Mouse (Mus musculus) brain, embryonic 18.5 days (tissue): Measurements from ENCODE around the gene Fto.

Experiments
- DNase-seq: peaks from one replicate; pipeline ENCODE4 v3.0.0-alpha.2; 2012; ENCODE audit warnings: low read depth, low spot score

Gene Fto

DNA sequence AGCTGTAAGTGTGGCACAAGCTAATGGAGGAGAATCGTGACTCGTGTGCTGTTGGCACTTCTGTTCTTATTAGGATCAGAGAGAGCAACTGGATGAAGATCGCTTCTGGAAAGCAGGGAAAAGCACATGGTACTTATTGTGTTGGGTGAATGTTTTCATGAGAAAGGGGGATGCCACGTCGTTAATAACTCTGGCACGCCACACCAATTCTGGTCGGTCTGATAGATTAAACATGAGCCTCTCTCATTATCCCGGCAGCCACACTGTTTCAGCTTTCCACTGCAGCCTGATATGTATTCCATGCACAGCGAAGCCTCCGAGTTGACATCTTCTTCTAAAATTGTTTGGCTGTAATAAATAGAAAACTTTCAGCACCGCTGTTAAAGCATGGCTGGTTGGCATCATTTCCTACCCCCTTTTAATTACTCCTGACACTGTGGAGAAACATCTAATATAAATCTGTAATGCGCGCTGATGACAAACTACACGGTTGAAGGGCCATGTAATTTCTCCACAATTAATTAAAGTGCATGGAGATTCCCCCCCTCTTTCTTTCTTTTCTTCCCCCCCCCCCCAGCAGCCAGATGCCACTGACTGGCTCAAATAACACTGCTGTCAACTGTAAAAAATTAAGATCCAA, 298.5 kb downstream of the Fto start:
- no peak for DNase-seq

DNA sequence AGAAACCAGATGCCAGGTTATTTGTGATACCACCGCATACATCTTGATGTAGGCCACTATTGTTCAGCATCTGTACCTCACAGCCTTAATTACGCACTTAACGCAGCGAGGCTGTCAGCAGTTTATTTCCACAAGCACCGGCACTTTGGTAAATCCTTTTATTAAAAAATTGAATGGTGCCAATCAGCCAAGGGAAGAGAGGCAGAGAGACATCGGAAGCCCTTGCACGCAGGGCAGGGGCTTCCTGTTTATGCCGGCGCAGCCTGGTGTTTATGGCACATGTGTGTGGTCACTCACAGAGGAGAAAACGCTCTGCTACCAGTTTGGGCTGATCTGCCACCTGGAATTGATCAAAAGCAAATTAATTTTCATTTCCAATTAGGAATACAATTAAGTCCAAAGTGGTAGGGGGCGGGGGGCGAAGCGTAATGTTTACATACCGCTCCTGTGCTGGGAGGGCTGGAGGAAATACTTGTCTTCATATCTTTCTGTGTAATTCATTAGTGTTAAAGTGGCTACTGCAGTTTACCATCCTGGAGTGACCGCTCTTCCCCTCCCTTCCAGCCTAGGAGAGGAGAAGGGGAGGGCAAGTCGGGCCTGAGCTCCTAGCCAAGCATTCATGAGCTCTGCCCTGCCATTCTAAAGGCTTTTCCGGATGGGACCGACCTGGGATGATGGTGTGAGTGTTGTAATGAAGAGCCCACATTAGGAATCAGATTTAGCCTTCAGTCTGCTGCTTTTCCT, 299.2 kb downstream of the Fto start:
- DNase-seq: no peak

DNA sequence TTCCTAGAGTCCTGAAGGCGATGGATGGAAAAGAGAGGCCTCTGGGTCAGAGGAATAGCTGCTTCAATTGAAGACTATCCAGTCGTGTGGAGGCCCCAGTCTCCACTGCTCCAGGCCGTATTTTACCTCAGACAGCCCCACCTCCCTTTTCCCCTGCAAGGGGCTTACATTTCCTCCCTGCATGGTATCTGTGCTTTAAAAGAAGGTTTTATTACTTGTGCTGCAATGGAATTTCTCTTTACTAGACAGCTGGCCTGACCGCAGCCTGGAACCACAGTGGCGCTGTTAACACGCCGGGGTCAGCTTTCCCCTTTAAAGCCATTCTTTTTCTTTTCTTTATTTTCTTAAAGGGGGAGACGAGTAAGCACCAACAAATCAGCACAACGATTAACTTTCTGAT, 300.3 kb downstream of the Fto start:
- DNase-seq: no peak

DNA sequence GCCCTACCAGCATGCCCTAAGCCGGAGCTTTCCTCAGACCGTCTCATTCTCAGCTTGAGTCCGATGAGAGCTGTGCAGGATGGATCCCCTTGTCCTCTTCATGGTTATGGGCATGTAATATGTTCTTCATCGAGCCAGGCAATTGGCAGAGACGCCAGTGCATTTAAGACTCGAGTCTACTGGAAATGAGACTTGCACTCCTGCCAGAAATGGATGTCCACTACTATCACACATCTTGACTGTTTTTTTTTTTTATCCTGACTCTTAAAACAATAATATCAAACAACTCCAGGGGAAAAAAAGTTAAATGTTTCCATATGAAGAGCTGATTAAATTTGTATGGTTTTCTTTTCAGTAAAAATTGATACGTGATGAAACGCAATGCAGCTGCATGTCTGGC, 301.9 kb downstream of the Fto start:
- DNase-seq: no peak

DNA sequence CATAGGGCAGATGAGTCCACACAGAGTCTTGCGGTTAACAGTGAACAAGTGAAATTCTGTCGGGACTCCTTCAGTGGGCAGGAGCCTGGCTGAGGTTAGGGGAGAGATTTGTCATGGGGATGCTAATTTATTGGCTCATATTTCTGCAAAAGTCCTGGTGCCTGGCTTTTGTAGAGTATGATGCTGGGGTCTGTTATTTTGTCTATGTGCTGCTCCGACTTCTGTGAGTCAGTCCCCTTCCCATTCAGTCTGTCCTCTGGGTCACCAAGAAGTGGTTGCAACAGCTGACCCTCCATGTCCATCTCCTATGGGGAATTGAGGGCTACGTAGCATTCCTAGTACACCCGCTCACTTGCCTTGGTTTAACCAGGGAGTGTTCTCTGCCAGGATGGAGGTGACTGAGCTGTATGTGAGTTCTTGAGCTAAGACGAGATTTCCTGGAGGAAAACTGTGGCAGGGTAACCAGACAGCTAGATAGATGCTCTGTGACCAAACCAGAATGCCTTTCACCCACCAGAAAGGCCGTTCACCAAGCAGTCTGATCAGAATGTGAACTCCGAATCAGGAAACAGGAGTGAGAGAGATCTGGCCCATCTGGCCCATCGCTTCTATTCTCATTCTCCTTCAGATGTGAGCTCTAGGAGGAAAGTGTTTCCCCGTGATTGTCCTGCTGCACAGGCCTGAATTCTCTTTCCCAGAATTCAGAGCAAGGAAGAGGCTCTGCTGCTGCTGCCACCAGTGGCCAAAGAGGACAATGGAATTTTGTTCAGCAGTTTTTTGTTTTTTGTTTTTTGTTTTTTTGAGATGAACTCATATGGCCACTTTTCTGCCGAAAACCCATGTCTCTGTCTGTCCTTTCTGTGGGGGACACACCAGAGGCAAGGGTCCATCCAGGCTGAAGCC, 302.7 kb downstream of the Fto start:
- DNase-seq: no peak

DNA sequence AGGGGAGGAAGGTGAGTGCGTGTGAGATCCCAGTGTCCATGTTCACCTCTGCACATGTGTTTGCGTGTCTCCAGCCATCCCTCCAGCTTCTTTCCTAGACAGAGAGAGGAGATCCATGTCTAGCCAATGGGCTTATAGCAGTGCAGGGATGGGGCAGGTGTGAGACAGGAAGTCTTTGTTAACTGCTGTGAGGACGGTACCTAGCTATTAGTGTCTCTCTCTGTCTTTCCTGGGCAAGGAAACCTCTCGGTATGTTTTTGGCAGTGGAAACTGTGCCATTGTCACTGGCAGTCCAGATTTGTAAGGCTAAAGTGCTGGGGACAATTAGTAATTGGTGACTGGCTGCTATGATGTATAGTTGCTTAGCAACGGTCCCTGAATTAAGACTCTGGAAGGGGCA, 304.4 kb downstream of the Fto start:
- no peak for DNase-seq

DNA sequence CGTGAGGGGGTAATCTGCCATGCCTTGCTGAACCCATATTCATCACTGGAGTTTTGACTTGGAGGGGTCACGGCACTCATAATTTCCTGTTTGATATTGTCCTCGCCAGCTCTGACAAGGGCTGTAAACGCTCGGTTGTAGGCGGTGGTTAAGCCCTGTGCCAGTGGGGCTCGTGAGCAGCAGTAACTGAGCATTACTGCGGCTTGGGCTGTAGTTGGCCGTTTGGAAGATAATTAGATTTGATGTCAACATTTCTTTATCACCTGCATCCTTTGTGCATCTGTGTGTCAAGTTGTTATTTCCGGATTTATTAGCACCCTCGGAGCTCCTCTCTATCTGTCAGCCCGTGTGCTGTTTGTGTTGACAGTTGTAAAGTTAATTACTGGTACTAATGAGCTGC, 309.4 kb downstream of the Fto start:
- DNase-seq: no peak

DNA sequence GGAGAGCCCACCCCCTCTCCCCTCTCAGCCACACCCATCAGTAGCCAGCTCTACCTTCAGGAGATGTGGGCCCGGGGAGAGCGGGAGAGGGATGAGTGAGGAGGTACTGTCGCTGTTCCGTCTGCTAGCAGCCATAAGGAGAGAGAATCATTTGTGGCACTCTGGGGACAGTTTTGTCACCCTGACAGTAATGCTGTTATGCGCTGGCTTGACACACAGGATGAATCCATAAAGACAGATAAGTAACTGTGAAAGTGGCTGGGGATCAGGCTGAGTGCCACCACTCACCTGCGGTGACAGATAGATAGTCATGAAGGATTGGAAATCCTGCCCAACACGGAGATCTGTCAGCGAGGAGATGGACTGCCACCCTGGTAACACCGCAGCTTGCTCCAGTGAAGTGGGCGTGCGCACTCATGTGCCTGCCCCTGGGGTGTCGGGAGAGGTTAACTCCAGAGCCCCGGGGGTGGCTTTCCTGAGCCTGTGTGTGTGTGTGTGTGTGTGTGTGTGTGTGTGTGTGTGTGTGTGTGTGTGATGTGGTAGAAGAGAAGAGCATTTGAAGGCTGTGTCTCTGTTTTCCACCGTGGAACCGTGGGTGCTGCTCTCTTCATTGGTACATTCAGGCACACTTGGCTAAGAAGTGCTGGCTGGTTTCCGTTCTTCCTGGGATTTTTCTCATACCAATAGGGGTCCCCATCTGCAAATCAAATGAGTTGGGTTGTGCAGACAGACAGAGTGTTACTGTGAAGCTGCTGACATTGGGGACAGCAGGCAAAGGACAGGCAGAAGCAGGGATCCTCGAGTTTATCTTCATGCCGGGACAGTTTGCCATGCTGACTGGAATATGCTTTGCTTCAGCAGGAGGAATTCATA, 312.6 kb downstream of the Fto start:
- DNase-seq: no peak

DNA sequence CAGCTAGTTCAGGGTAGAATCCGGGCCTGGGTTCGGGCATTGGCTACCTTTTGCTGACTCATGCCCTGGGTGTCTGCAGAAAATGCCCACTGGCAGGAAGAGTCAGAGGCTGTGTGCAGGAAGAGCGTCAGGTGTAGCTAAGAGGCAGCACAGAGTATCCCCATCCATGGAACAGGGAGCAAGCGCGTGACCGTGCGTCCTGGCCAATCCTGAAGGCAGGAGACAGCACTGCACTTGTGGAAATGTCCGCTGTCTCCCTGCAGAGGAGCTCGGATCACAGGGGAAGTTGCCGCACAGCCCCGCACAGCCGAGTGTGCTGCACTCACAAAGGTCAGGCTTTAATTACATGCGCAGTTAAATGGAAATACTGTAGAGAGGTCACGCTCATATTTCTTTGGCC, 316.3 kb downstream of the Fto start:
- DNase-seq: no peak

DNA sequence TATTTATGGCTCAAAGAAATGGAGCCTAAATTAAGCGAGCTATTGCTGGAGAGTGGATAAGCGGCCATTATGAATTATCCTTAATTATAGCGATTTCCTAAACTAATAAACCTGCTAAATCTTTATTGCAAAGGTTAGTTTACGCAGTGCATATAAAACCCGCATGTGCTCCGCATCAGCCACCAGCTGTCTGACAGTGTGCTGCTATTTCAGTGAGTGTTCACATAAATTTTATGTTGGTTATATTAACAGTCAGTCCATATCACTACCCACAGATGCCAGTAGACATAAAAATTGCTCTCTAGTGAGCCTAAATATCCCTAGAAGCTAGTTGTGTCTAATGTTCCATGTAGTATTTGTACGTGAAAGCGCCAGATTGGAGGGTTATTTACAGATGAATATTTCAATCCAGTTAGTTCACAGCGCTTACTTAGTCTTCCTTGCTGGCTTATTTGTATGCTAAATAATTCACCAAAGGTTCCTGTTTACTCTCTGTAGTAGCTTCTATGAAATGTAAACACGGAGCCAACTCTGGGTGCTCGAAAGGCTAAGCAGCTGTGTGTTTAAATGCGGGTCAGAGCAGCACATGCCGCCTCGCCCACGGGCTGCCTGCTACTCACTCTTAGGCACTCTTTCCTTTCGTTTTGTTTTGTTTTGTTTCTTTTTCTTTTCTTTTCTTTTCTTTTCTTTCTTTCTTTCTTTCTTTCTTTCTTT, 317.2 kb downstream of the Fto start:
- DNase-seq: no peak

DNA sequence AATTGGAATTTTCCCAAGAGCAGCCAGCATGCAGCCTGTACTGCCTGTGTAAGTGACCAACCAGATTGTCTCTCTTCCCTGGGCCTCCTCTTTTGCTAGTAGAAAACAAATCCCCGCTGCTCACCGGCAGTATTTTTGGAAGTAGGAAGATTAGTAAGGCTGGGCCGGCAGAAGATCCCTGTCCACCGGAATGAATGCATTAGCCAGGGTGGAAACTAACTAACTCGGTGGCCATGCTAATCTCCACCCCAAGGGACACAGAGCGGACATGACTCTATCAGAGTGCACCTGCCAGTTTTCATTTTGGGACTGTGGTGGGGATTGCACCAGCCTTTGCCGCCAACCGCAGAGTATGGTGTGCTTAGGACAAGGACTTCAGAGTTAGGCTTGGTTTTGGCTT, 319.1 kb downstream of the Fto start:
- no peak for DNase-seq

DNA sequence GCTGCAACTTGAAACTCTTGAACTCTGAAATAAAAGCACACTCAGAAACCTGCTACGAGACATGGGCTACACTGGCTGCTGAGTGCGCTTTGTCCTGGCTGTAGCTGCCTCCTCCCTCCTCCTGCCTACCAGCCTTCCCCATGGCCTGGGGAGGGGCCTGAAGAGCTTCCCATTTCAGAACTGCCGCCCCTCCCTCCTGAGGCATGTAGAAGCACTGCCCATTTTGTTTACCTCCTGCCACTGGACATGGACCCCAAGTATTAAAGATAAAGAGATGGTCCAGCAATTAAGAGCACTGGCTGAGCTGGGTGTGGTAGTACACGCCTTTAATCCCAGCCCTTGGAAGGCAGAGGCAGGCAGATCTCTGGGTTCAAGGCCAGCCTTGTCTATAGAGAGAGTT, 322.1 kb downstream of the Fto start:
- DNase-seq: no peak

DNA sequence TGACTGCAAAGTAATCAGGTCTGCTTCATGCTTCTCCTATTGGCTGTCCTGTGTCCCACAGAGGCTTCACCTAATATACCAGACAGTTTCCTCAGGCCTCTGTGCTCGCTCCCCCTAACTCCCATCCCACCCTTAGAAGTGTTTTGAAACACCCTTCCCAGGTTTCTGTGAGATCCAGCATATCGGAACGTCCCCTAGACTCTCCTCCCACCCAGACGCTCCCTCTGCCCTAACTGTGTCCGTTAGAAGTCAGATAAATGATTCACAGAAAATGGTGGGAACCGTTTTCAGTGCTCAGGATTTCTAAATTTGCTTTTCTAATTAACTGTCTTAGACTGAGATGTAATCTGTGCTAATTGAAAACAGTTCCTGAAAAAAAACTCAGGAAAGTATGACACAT, 323.6 kb downstream of the Fto start:
- no peak for DNase-seq

DNA sequence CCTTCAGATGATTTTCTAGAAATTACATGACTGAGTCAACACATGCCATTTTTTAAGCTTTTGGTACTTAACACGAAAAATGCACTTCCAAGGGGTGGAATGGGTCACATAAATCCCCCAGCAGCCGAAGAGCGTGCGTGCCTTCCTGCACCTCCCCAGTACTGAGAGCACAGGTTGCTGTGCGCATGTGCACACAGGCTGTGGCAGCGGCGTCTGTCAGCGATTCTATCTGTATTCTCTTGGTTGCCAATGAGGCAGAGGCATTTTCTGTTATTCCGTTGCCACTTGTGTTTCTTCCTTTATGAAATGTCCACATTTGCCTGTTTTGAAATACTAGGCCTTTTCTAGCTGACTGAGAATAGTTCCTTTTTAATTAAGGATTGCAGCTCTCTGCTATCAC, 324.4 kb downstream of the Fto start:
- no peak for DNase-seq

DNA sequence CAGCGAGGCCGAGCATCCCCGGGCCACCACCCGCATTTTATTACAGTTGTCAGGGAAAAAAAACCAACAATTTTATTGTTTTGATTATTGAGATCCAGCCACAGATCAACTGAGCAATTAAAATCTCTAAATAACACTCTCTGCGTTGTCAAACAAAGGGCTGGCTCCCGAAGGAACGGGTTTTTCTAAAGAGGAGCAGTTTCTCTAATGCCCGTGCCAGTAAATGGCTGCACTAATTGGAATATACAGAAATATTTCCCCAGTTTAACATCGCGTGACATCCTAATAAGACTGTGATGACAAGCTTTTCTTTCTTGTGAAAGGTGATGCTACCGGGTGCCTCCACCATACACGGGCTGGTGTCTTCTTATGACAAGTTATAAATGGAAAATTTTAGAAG, 324.9 kb downstream of the Fto start:
- DNase-seq: no peak

DNA sequence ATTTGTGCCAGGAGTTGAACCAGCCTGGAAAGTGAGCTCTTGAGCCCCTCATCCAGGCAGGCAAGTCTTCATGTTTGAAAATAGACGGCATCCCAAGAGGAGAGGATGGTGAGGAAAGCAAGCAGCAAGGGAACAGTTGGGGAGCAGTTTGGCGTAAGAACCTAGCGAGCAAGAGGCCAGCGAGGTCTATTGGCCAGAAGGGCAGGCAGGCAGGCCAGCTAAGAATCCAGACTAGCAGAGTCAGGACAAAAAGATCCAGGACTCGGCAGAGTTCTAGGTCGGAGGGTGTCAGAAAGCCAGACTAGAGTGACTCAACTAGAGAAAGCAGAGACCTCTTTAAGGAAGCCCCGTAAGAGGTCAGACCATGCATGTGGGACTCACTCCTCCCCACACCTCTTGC, 327.1 kb downstream of the Fto start:
- DNase-seq: no peak

DNA sequence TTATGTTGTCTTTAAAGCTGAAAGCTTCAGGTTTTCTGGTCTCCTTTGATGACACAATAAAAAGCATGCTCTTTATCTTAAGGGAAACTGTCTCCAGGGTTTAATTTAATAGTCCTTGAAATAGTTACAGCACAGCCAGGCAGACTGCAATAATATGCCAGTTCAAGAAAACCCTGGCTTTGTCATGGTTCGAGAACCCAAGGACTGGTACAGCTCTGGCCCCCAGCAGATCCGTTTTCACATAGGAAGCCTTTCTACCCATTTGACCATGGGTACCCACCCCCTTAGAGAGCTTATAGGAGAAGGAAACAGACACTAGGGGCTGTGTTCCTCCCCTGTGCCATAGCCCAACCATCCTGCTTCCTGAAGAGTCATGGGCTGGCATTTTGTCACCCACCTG, 332.2 kb downstream of the Fto start:
- no peak for DNase-seq

DNA sequence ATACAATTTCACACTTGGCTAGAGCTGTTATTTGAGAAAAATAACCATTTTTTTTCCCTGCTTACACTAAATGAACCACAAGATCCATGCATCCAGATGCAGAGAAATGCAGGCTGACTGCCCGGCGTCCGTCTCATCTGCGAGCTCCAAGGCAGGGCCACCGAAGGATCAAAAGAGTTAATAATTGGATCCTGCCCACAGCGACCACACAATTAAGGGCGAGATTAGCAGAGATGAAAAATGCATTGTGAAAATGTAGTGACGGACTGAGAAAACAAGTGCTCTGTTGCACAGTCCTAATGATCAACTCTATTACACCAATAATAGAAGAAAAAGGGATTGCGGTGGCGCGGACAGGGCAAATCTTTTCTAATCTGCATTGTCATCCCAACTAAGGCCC, 334.6 kb downstream of the Fto start:
- DNase-seq: no peak

DNA sequence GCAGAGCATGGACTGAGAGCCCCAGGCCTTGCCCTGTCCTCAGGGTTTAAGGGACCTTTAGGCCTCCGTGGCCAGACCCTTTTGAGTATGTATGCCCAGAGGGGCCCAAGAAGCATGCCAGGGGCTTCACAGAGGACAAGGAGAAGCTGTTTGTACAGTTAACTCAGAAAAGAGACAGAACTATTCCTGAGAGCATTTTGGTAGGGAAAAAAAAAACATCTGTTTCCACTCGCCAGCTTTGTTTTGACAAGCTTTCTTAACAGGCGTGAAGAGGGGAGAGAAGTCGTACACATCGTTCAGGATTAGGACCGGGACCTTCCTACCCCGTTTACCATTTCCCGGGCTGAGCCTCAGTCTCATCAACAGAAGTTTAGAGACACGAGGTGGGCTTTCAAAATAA, 335.5 kb downstream of the Fto start:
- no peak for DNase-seq

DNA sequence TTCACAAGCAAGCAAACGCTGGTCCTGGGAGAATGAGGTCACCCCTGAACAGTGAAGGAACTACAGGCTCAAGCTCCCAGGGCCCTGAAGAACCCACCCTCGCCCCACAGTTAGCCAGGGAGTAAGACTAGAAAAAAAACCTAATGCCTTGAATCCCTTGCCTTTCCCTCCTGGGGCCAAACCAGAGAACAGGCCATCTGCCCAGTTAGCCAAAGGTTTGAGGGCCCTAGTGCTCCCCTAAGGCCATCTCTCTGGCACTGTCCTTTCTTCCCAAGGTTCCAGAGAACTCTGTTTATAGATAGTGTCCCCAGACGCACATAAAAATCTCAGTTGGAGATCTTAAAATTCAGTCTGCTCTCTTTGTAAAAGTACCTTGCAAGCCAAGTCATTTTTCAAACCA, 340.2 kb downstream of the Fto start:
- DNase-seq: no peak

DNA sequence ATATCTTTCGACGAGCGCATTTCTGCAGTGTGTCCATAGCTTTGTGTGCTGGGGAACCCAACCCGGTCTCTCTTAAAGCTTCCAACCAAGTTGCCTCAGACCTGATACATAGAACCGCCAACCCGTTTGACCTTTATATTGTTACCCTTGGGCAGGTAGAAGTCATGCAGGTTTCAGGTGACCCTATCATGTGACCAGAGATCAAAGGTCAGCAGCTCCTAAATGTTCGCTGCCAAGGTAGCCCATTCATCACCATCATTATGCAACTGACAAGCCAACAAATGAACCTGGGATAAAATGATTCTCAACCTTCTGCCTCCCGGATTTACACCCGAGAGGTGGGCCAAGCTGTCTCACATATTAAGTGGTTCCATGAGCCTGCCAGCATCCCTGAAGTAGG, 344.1 kb downstream of the Fto start:
- DNase-seq: no peak
